Mouse (Mus musculus) liver, embryonic 11.5 days (tissue): ENCODE measurements around the gene Ppie. TPM values are rescaled to one million over a fixed set of nuclear protein-coding genes. Genes with fewer than 3 reads are reported as not detected.
"Not testable (repeated sequence)": the region's sequence is repeated elsewhere in the genome, so short reads cannot be mapped to it uniquely, and the experiment has no call there.

Experiments
- ATAC-seq: fragments of 200-750 bp; cut with Nextera tagmentation; replicated peaks from 2 replicates; pipeline ENCODE4 v1.8.0; 2017; ENCODE audit warnings: moderate number of reproducible peaks, mild to moderate bottlenecking, moderate TSS enrichment, moderate library complexity; ENCODE audit not compliant: low FRiP score
- DNase-seq: peaks from one replicate; pipeline ENCODE4 v3.0.0-alpha.2; 2017; ENCODE audit warnings: low spot score
- H3K27ac ChIP-seq: fragments of 300-500 bp; sonication (generic); 2 replicates; pipeline ENCODE4 v1.5.1; 2014; ENCODE audit warnings: mild to moderate bottlenecking, low read depth, low read length, control low read depth
- H3K27me3 ChIP-seq: fragments of 300-500 bp; sonication (generic); replicated peaks from 2 replicates; pipeline ENCODE4 v1.6.1; 2014; ENCODE audit warnings: low read length, mixed read lengths; ENCODE audit not compliant: control insufficient read depth, insufficient read depth
- H3K36me3 ChIP-seq: fragments of 300-500 bp; sonication (generic); 2 replicates; pipeline ENCODE4 v1.6.1; 2014; ENCODE audit warnings: mild to moderate bottlenecking, low read length, moderate library complexity, mixed read lengths; ENCODE audit not compliant: control insufficient read depth, insufficient read depth
- H3K4me1 ChIP-seq: fragments of 300-500 bp; sonication (generic); replicated peaks from 2 replicates; pipeline ENCODE4 v1.6.1; 2014; ENCODE audit warnings: low read length, mixed read lengths; ENCODE audit not compliant: control insufficient read depth, insufficient read depth
- H3K4me2 ChIP-seq: fragments of 300-500 bp; sonication (generic); 2 replicates; pipeline ENCODE4 v1.6.1; 2014; ENCODE audit warnings: mild to moderate bottlenecking, control low read depth, moderate library complexity
- H3K4me3 ChIP-seq: fragments of 300-500 bp; sonication (generic); 2 replicates; pipeline ENCODE4 v1.5.1; 2014; ENCODE audit warnings: low read depth, low read length, control low read depth
- H3K9ac ChIP-seq: fragments of 300-500 bp; sonication (generic); 2 replicates; pipeline ENCODE4 v1.6.1; 2014; ENCODE audit warnings: low read depth, low read length, control low read depth
- H3K9me3 ChIP-seq: fragments of 300-500 bp; sonication (generic); 2 replicates; pipeline ENCODE4 v1.6.1; 2016; ENCODE audit warnings: low read length, inconsistent platforms, mixed read lengths; ENCODE audit not compliant: control insufficient read depth
- WGBS: fragments of 180-500 bp; shearing (Covaris S2); extraction: QIAGEN DNeasy Blood & Tissue Kit; methylation state at CpG from one replicate; pipeline ENCODE4 v1.1.7; 2014; 5-methylcytosine and 5-hydroxymethylcytosine counted together
- polyA plus RNA-seq: library from polyadenylated mRNA; unstranded; fragments of >200 nt; fragmentation: Nextera tagmentation; extraction: Ambion mirVana; gene quantifications from 2 replicates; pipeline ENCODE4 v1.2.1, GENCODE M21; 2014

Ppie gene
- polyA plus RNA-seq, 1 experiment from 2014 or later: 108 TPM

DNA sequence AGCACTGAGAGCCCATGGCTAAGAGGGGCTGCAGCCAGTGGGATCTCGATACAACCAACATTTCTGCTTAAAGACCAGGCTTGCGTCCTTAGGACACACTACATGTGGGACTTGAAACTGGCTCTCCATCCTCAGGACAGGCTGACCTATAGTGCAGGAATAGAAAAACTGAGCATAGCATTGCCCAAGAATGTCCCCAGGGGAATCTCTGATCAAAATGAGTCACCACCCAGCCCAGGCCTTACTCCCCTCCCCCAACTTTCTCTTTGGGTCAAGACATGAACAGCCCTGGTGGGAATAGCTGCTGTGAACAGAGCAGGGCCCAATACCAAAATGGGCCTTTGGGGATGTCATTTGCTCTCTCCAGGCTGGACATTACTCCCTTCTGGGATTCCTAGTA lies 32.9 kb downstream of the Ppie start:
- 73% methylated on average over 2 of the region's 2 CpGs for WGBS
- no peak for DNase-seq
- no peaks in the 10 kb centered on the region for H3K36me3 ChIP-seq
- H3K27ac ChIP-seq: no peak overlapping the region
- no peak overlapping the region for H3K4me3 ChIP-seq
- H3K27me3 ChIP-seq: peaks cover 37% of the 10 kb centered on the region
- H3K9me3 ChIP-seq: no peaks in the 10 kb centered on the region
- no peak overlapping the region for H3K4me2 ChIP-seq
- no peak for ATAC-seq
- H3K4me1 ChIP-seq: no peaks in the 10 kb centered on the region
- no peak overlapping the region for H3K9ac ChIP-seq

DNA sequence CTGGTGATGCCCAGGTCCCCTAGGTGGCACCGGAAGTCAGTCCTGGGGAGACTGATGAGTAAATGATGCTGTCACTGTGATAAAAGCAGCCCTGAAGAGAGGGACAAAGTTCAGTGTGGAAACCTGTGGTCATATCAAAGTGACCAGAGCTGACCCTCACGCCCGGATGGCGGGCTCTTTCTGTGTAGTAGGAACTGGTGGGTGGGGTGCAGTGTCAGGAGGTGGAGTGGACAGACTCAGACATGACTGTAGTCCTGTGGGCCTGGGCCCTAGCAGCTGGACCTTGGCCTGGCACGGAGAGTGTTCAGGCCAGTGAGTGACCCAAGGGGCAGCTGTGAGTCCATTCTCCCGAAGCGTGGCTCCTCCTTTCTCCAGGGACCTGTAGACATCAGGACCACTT lies 33.8 kb downstream of the Ppie start:
- not testable (repeated sequence) for H3K4me2 ChIP-seq, H3K9ac ChIP-seq, H3K36me3 ChIP-seq, H3K27ac ChIP-seq, H3K9me3 ChIP-seq, DNase-seq, ATAC-seq, H3K4me1 ChIP-seq, H3K4me3 ChIP-seq
- 62% methylated on average over 7 of the region's 7 CpGs for WGBS
- H3K27me3 ChIP-seq: peaks cover 37% of the 10 kb centered on the region

DNA sequence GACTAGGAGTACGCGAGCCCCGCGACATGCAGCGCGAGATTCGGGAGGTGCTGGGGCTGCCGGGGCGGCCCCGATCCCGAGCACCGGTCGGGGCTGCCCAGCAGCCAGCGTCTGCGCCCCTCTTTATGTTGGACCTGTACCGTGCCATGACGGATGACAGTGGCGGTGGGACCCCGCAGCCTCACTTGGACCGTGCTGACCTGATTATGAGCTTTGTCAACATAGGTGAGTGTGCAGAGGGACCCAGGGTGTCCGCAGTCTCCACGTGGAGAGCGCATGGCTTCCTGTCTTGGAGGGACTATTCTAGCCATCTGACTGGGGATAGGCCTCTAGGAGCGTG lies 34.3 kb downstream of the Ppie start:
- peaks cover 37% of the 10 kb centered on the region for H3K27me3 ChIP-seq

DNA sequence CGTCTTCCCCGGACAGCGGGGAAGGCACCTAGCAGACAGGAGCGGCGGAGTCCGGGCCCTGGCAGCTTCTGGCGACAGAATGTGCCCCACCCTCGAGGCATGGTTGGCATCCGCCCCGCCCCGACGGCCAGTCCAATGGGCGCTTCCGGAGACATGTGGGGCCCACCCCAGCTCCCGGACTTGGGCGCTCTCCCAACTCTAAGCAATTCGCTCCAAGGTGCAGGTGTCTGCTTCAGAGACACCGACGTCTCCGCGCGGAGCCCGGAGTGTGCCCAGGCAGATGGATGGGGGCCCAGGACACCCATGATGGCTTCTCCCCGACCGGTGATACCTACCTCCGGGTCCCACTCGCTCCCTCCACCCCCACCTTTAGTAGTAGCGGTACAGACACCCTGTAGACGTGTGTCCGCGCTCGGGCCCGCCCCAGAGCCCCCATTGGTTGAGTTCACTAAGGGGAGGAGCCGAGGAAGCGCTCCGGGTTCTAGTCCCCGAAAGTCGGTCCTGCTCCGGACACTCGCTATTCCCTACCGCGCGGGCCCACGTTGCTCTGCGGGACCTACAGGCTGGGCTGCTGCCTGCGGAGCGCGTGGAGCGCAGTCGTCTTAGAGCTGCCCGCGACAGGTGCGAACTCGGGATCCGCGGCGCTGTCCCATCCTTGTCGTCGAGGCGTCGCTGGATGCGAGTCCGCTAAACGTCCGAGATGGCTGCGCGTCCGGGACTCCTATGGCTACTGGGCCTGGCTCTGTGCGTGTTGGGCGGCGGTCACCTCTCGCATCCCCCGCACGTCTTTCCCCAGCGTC lies 34.9 kb downstream of the Ppie start, which contains the start of gene Bmp8b:
Bmp8b (plus strand) TSS at position 515 of the 800 bp plus-strand sequence.
- ATAC-seq (peak; percentile 37), DNase-seq (no peak)
- Histone ChIP-seq H3K27me3 (peaks cover 37% of the 10 kb centered on the region), H3K4me3 (peak within 1 kb of the TSS; percentile 38), H3K9me3 (no peaks in the 10 kb centered on the region), H3K4me2 (peak within 1 kb of the TSS; percentile 56), H3K36me3 (no peaks in the 10 kb centered on the region), H3K9ac (no peak within 1 kb of the TSS), H3K4me1 (no peaks in the 10 kb centered on the region), H3K27ac (no peak within 1 kb of the TSS)
- WGBS: 5% methylated on average over 75 of the region's 75 CpGs

More for the DNA sequence above, 34.3 kb downstream of the Ppie start:
- no peak for DNase-seq
- H3K4me1 ChIP-seq: no peaks in the 10 kb centered on the region
- H3K27ac ChIP-seq: no peak overlapping the region
- 25% methylated on average over 24 of the region's 24 CpGs for WGBS
- H3K9me3 ChIP-seq: no peaks in the 10 kb centered on the region
- H3K9ac ChIP-seq: no peak overlapping the region
- peak; percentile 52 for ATAC-seq
- peak overlapping the region; percentile 38 for H3K4me3 ChIP-seq
- peak overlapping the region; percentile 56 for H3K4me2 ChIP-seq
- H3K36me3 ChIP-seq: no peaks in the 10 kb centered on the region

DNA sequence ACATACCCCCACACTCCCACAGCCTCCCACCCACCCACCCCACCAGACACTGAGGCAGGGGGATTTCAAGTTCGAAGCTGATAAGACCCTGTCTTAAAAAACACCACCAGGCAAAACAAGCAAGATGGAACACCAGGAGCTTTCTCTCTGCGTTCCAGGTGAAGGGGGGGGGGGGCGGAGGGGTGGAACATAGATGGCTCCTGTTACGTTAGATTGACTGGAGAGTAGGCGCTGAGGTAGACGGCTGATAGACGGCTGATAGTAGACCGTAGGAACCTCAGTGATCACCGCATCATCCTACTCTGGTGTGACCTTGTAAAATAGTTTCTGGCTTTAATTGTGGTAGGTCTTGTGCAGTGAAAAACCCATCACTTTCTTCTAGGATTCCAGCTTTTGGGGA lies 45.9 kb downstream of the Ppie start:
- Histone ChIP-seq H3K27me3 (no peaks in the 10 kb centered on the region), H3K9me3 (no peaks in the 10 kb centered on the region), H3K9ac (no peak overlapping the region), H3K4me3 (no peak overlapping the region), H3K27ac (no peak overlapping the region), H3K4me2 (no peak overlapping the region), H3K4me1 (no peaks in the 10 kb centered on the region; the same call in 1 of the 2 replicates), H3K36me3 (no peaks in the 10 kb centered on the region)
- WGBS: 45% methylated on average over 9 of the region's 9 CpGs
- DNase-seq (no peak), ATAC-seq (no peak)

DNA sequence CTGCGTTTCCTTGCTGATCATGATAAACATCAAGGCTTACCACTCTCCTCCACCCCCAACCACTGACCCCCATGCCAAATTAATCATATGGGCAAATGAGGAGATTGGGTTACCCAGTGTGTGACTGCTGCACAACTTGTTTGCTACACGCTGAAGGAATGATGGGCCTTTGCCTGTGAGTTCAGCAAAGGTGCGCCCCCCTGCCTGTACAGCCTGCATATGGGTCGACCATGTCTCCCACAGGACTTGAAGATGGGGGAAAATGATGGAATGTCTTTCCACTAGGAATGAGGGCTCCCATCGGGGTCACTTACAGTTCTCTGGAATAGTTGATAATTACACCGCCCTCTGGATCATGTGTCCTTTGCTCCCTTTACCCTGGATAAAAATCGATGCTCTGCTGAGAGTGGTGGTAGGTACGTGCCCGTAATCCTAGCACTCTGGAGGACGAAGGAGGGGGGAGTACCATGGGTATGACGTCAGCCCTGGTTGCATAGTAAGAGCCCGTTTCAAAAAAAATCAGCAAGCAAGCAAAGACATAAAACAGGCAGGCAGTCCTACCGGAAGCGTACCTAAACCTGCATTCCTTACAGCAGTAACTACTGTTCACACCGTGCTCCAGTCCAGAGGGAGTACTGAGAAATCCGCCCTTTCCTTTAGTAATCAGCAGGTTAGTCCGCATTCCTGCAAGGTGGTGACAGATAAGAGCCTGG lies 46.5 kb downstream of the Ppie start:
- 34% methylated on average over 17 of the region's 17 CpGs for WGBS

DNA sequence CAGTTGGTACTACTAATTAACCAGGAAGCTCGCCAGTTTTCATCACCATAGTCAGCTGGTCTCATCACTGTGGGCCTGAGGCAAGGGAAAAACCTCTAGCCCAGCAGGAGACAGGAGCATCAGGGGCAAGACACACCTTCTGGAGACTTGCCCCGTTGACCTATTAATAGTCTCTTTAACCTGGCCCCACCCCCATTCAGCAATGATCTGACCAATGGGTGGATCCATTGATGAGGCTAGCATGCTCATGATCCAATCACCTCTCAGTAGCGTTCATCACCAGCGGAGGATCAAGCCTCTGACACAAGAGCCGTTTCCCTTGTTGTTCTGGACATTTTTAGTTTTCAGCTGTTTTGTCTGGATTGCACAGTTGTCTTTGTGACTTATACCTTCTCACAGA lies 47.1 kb downstream of the Ppie start:
- 57% methylated on average over 5 of the region's 5 CpGs for WGBS

More for the DNA sequence above, 46.5 kb downstream of the Ppie start:
- Histone ChIP-seq H3K36me3 (no peaks in the 10 kb centered on the region), H3K4me1 (no peaks in the 10 kb centered on the region; the same call in 1 of the 2 replicates), H3K27ac (0 out of 2 replicates have a peak overlapping the region, but pooled peaks have one; percentile 13), H3K4me3 (0 out of 2 replicates have a peak overlapping the region, but pooled peaks have one; percentile 20), H3K27me3 (no peaks in the 10 kb centered on the region), H3K4me2 (peak overlapping the region; percentile 26; the same call in 1 of the 2 replicates), H3K9ac (no peak overlapping the region), H3K9me3 (no peaks in the 10 kb centered on the region)
- DNase-seq: no peak
- ATAC-seq: peak; percentile 79

DNA sequence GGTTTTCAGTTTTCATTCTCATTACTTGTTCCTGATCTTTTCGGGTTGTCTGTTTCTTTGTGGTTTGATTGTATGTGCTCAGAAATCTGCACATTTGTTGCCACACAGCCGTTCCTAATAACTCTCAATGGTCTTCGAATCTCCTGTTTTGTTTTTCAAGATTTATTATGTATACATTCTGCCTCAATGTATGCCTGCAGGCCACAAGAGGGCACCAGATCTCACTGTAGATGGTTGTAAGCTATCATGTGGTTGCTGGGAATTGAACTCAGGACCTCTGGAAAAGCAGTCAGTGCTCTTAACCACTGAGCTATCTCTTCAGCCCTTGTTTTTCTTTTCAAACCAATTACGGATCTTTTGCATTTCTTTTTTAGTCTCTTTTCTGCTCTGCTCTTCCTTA lies 53.4 kb downstream of the Ppie start:
- ATAC-seq (no peak), DNase-seq (no peak)
- H3K4me2 ChIP-seq: no peak overlapping the region
- no peak overlapping the region for H3K9ac ChIP-seq
- H3K9me3 ChIP-seq: no peaks in the 10 kb centered on the region
- no peak overlapping the region for H3K4me3 ChIP-seq
- H3K27me3 ChIP-seq: 0 out of 2 replicates have a peak, but pooled peaks cover 3% of the 10 kb centered on the region
- 88% methylated on average over 4 of the region's 4 CpGs for WGBS
- no peaks in the 10 kb centered on the region for H3K36me3 ChIP-seq
- H3K4me1 ChIP-seq: no peaks in the 10 kb centered on the region
- no peak overlapping the region for H3K27ac ChIP-seq

More for the DNA sequence above, 47.1 kb downstream of the Ppie start:
- no peaks in the 10 kb centered on the region for H3K27me3 ChIP-seq
- no peaks in the 10 kb centered on the region for H3K36me3 ChIP-seq
- H3K9me3 ChIP-seq: no peaks in the 10 kb centered on the region
- no peak overlapping the region for H3K4me2 ChIP-seq
- DNase-seq: no peak
- H3K4me3 ChIP-seq: no peak overlapping the region
- no peaks in the 10 kb centered on the region; the same call in 1 of the 2 replicates for H3K4me1 ChIP-seq
- H3K9ac ChIP-seq: no peak overlapping the region
- no peak for ATAC-seq
- no peak overlapping the region for H3K27ac ChIP-seq
